Mouse (Mus musculus) brown adipose tissue, adult 24 weeks (tissue): ENCODE data around the gene Lipc. TPM values are rescaled to one million over a fixed set of nuclear protein-coding genes. Genes with fewer than 3 reads are reported as not detected.
"Not testable (repeated sequence)": the region's sequence is repeated elsewhere in the genome, so short reads cannot be mapped to it uniquely, and the experiment has no call there.

Experiments
- H3K27ac ChIP-seq: fragments of 200-500 bp; replicated peaks from 2 replicates; pipeline ENCODE4 v1.5.1; 2012; ENCODE audit warnings: low read depth, mild to moderate bottlenecking, low read length
- H3K4me1 ChIP-seq: fragments of 200-500 bp; 2 replicates; pipeline ENCODE4 v1.6.1; 2012; ENCODE audit warnings: low read length, mixed read lengths; ENCODE audit not compliant: control insufficient read depth, insufficient read depth, insufficient read length
- H3K4me3 ChIP-seq: fragments of 200-500 bp; 2 replicates; pipeline ENCODE4 v1.5.1; 2012; ENCODE audit warnings: low read depth, mild to moderate bottlenecking, low read length, moderate library complexity; ENCODE audit not compliant: insufficient read depth
- polyA plus RNA-seq: library from polyadenylated mRNA; stranded (reverse); fragments of >200 nt; gene quantifications from 2 replicates; pipeline ENCODE4 v1.2.4, GENCODE M21; 2012; ENCODE audit not compliant: missing spikeins, insufficient read depth, insufficient read length

Gene Lipc
- polyA plus RNA-seq, 1 experiment, result not detected

DNA sequence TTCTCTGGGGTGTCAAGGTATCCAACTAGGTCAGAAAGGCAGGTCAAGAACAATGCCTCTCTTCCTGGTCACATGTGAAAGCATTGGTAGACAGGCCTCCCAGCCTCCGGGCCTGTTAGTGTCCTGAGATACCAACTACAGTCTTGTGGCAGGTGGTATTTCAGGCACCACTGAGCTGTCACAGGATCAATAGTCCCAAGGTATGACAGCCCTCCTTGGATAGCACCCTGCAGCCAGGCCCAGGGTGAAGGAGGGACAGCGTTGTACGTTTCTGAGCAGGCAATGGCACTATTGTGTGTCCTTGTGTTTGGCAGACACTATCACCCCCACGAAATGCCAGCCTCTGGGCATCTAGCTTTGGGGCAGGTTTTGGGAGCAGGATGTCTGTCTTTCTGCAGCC, 77.0 kb downstream of the Lipc start:
- H3K4me3 ChIP-seq, result no peak overlapping the region
- H3K4me1 ChIP-seq, result peaks cover 15% of the 10 kb centered on the region
- no peak overlapping the region for H3K27ac ChIP-seq

DNA sequence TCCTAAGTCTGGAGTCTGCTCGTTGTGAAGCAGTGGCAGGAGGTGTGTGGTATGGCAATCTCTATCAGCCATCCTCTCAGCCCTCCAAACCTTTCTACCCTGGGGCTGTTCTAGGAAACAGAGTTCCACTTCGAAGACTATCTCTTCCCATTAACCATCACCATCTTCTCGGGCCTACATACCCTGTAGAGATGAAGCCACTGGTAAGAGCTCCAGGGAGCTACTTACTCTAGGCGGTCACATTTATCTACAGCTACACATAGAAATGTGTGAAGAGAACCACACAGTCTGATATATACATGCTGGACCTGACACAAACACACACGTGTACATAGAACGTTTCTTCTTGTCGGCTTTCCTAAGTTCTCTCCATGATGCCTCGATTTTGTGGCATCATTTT, 79.4 kb downstream of the Lipc start:
- H3K27ac ChIP-seq, result no peak overlapping the region
- peaks cover 25% of the 10 kb centered on the region for H3K4me1 ChIP-seq
- no peak overlapping the region for H3K4me3 ChIP-seq

DNA sequence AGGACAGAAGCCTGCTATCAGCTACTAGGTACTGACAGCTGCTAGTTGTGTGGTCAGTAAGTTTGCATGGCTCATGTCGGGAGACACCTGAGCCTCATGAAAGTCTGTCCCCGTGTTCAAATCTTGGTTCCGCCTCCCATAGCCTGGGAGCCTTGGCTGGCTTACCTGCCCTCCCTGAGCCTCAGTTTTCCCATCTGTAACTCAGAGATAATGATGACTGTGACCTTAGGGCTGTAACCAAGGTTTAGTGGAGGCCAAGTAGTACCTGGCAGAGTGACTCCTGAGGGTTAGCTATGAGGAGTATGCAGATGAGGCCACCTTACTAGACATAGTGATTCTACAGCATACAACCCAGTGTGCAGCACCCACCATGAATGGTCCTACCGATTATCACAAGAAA, 81.7 kb downstream of the Lipc start:
- Histone ChIP-seq H3K27ac (no peak overlapping the region), H3K4me3 (no peak overlapping the region), H3K4me1 (peaks cover 16% of the 10 kb centered on the region)

DNA sequence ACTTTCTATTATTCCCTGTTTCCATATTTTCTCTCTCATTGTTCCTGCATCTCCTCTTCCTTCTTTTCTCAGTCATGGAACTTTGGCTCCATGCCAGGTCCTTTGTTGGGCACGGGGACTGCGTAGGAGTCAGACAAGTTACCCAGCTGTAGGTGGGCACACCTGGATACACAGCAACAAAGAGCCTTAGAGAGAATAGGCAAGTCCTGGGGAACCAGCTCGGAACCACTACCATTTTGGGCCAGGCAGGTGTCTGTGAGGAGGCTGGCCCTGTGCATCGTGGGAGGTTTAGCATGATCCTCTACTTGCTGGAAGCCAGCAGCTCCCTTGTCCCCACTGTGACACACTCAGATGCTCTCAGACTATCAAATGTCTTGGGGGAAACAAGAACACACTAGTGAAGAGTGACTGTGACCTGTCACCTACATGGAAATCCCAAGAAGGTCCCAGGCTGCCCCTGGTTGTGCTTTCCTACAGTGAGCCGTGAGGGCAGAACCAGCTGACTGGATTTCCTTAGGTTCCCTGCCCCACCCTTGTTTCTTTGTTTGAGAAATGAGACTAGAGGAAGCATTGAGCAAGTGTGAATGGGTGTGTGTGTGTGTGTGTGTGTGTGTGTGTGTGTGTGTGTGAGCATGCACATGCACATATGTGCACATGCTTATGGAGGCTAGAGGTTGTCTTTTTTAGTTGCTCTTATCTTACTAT, 82.7 kb downstream of the Lipc start:
- Histone ChIP-seq H3K4me3 (no peak overlapping the region), H3K27ac (peak overlapping the region; percentile 63), H3K4me1 (peaks cover 10% of the 10 kb centered on the region)

- peaks cover 22% of the 10 kb centered on the region for H3K4me1 ChIP-seq
- H3K4me3 ChIP-seq, result no peak overlapping the region
- H3K27ac ChIP-seq, result no peak overlapping the region
Observed at GRCm38 (mm10) chr9:70867381-70867780, 84.6 kb downstream of the Lipc start.

- Histone ChIP-seq H3K4me1 (peaks cover 19% of the 10 kb centered on the region), H3K4me3 (no peak overlapping the region), H3K27ac (no peak overlapping the region)
Observed at GRCm38 (mm10) chr9:70864039-70864438, 88.0 kb downstream of the Lipc start.

- no peak overlapping the region for H3K4me3 ChIP-seq
- H3K27ac ChIP-seq, result peak overlapping the region; percentile 35
- peaks cover 16% of the 10 kb centered on the region for H3K4me1 ChIP-seq
Observed at GRCm38 (mm10) chr9:70863299-70863698, 88.7 kb downstream of the Lipc start.

GRCm38 (mm10) chr9:70859233-70859632, 92.8 kb downstream of the Lipc start:
- Histone ChIP-seq H3K4me3 (no peak overlapping the region), H3K4me1 (peaks cover 16% of the 10 kb centered on the region), H3K27ac (no peak overlapping the region)

- H3K27ac ChIP-seq, result no peak overlapping the region
- no peak overlapping the region for H3K4me3 ChIP-seq
- peaks cover 3% of the 10 kb centered on the region for H3K4me1 ChIP-seq
Observed at GRCm38 (mm10) chr9:70855868-70856267, 96.2 kb downstream of the Lipc start.

DNA sequence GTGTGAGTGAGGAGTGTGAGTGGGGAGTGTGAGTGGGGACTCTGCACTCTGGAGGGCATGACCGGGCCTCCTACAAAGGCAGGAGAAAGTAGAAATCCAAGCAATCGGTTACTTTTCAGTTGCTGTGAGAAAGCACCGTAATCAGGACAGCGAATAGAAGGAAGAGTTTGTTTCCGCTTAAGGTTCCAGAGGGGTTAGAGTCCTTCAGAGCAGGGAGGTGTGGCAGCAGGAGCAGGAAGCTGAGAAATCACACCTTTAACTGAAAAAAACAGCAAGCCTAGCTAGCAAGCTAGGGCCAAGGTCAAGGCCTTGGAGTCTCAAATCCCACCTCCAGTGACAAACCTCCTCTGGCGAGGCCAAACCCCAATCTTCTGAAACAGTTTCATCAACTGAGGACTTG, 97.1 kb downstream of the Lipc start:
- Histone ChIP-seq H3K4me3 (no peak overlapping the region), H3K4me1 (peaks cover 3% of the 10 kb centered on the region), H3K27ac (no peak overlapping the region)

GRCm38 (mm10) chr9:70853081-70853480, 98.9 kb downstream of the Lipc start:
- H3K4me3 ChIP-seq, H3K27ac ChIP-seq, H3K4me1 ChIP-seq: not testable (repeated sequence)

DNA sequence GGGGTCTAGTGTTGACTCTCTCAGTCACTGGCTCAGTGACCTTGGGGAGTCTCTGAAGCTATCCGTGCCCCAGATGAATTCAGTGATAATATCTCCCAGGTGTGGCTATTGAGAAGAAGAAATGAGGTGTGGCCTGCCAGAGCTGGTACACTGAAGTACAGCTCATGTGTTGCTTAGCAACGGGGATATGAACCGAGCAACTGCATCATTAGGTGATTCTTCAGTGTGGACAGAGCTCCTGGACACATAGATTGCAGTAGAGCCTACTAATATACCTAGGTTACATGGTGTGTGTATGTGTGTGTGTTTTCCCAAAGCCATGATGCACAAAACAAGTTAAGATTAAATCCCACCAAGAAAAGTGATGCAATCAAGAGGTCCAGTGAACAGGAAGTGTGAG, 100.5 kb downstream of the Lipc start:
- Histone ChIP-seq H3K4me1 (peaks cover 10% of the 10 kb centered on the region), H3K27ac (no peak overlapping the region), H3K4me3 (no peak overlapping the region)

DNA sequence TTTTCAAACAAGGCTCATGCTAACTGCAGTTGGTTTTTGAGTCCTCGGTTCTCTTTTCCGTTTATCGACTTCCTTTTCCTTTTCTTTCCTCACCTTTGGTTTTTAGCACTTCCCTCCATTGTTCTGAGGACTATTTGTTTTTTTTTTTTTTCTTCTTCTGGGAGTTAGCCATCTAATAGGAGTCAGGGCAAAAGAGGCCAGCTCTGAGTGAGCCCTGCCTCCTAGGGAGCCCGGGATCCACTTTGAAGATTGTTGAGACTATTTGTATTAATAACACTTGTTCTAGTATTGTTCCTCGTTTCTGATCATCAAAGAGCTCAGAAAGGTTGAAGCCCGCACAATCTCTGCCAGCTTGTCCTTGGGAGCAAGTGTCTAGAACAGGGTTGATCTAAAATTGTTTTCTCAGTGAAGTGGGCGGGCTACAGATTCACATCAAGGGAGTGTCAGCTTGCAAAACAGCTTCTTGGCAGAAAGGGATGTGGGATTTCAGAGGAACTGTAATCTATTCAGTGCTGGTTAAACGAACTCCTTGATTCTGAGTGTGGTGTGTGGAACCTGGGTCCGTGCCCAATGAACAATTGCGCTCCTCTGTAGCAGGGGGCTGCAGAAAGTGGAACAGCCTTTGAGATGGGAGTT, 103.8 kb downstream of the Lipc start:
- peak overlapping the region; percentile 78 for H3K27ac ChIP-seq
- H3K4me1 ChIP-seq, result peaks cover 10% of the 10 kb centered on the region
- no peak overlapping the region for H3K4me3 ChIP-seq

- Histone ChIP-seq H3K27ac (peak overlapping the region; percentile 78), H3K4me3 (no peak overlapping the region), H3K4me1 (peaks cover 10% of the 10 kb centered on the region)
Observed at GRCm38 (mm10) chr9:70847627-70848051, 104.4 kb downstream of the Lipc start.

- Histone ChIP-seq H3K4me1 (peaks cover 29% of the 10 kb centered on the region), H3K4me3 (no peak overlapping the region), H3K27ac (no peak overlapping the region)
Observed at GRCm38 (mm10) chr9:70843270-70843669, 108.8 kb downstream of the Lipc start.

DNA sequence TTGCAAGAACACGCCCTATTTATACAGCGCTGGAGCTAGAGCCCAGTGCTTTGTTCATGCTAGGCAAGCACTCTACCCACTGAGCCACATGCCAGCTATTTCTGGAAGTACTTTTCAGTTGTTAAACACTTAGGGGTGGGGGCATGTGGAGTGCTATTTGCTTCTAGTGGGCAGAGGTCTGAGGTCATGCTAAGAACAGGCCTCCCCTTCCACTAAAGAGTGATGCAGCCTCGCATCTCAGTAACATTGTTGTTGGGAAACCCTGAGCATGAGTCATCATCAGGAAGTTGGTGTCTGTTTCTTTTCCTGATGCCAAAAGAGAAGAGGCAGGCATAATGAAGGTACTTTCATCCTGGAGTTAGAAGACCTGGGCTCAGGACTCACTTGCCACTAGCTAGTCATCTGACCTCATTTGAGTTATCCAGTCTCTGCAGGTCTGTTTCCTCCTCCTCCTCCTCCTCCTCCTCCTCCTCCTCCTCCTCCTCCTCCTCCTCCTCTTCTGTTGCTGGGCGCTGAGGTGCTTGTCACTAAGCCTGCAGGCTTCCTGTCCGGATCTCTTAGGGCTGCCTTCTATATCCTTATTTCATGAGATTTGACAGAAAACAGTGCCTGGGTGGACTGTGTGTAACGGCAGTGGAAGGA, 109.6 kb downstream of the Lipc start:
- Histone ChIP-seq H3K4me3 (no peak overlapping the region), H3K4me1 (peaks cover 27% of the 10 kb centered on the region), H3K27ac (no peak overlapping the region)
